Mouse (Mus musculus) CH12.LX (cell line): ENCODE measurements around the gene Chrm3. TPM values are rescaled to one million over a fixed set of nuclear protein-coding genes. Genes with fewer than 3 reads are reported as not detected.

ENCODE experiments used
- DNase-seq: peaks from one replicate; pipeline ENCODE4 v3.0.0-alpha.2; 2013; ENCODE audit errors: extremely low read depth
- H3K27ac ChIP-seq: 2 replicates; pipeline ENCODE4 v1.5.1; 2012; ENCODE audit warnings: low read depth, mild to moderate bottlenecking, control low read depth, moderate library complexity; ENCODE audit not compliant: insufficient read depth
- H3K27me3 ChIP-seq: replicated peaks from 2 replicates; pipeline ENCODE3; 2012; ENCODE audit warnings: inconsistent platforms
- H3K36me3 ChIP-seq, 2 experiments: replicated peaks in 1 of 2; 2 replicates each; pipeline versions ENCODE3 to v1.6.1; 2012; ENCODE audit warnings: inconsistent platforms in 1 of 2, low read length in 1 of 2, mild to moderate bottlenecking in 1 of 2, mixed read lengths in 1 of 2, moderate library complexity in 1 of 2; ENCODE audit not compliant: control insufficient read depth in 1 of 2, insufficient read depth in 1 of 2
- H3K4me1 ChIP-seq, 2 experiments: 2 replicates each; pipeline ENCODE4 v1.6.1; 2012; ENCODE audit warnings: inconsistent platforms in 1 of 2, moderate library complexity in 1 of 2; ENCODE audit not compliant: insufficient read depth in 2 of 2, control insufficient read depth in 1 of 2
- H3K4me2 ChIP-seq: 2 replicates; pipeline ENCODE4 v1.6.1; 2012; ENCODE audit warnings: low read depth, mild to moderate bottlenecking, control low read depth; ENCODE audit not compliant: poor library complexity, insufficient read depth, severe bottlenecking
- H3K4me3 ChIP-seq, 3 experiments: fragments of 150-350 bp in 1 of 3; sonication (generic) in 1 of 3; replicated peaks in 1 of 3; 2 replicates each; pipeline versions ENCODE3 to v1.5.1; 2011 to 2012; ENCODE audit warnings: low read depth in 2 of 3, low read length in 2 of 3, mild to moderate bottlenecking in 2 of 3, moderate library complexity in 2 of 3, control low read depth in 1 of 3, improper control_type of control experiment in 1 of 3, inconsistent platforms in 1 of 3, mixed read lengths in 1 of 3; ENCODE audit not compliant: poor library complexity in 1 of 3
- H3K79me2 ChIP-seq: replicated peaks from 2 replicates; pipeline ENCODE4 v1.6.1; 2012; ENCODE audit warnings: mild to moderate bottlenecking, moderate library complexity; ENCODE audit not compliant: control insufficient read depth, poor library complexity, insufficient read depth, severe bottlenecking; ENCODE audit errors: extremely low read depth
- H3K9ac ChIP-seq: 2 replicates; pipeline ENCODE4 v1.6.1; 2012; ENCODE audit warnings: low read depth, mild to moderate bottlenecking, control low read depth, moderate library complexity; ENCODE audit not compliant: insufficient read depth
- H3K9me3 ChIP-seq: replicated peaks from 2 replicates; pipeline ENCODE3; 2012; ENCODE audit warnings: low read length, inconsistent platforms, mixed read lengths
- BHLHE40 ChIP-seq: IDR thresholded peaks from 2 replicates; pipeline ENCODE4 v1.6.1; 2011; ENCODE audit warnings: mild to moderate bottlenecking, low read depth, low read length, improper control_type of control experiment
- ELF1 ChIP-seq: IDR thresholded peaks from 2 replicates; pipeline ENCODE4 v1.6.1; 2014; ENCODE audit warnings: low read depth, mild to moderate bottlenecking, inconsistent platforms, low read length, improper control_type of control experiment
- ETS1 ChIP-seq: conservative IDR thresholded peaks from 2 replicates; pipeline ENCODE4 v1.6.1; 2012; ENCODE audit warnings: low read depth, mild to moderate bottlenecking, inconsistent platforms, low read length, improper control_type of control experiment, moderate library complexity
- GABPA ChIP-seq: IDR thresholded peaks from 2 replicates; pipeline ENCODE4 v1.6.1; 2012; ENCODE audit warnings: low read depth, low read length, improper control_type of control experiment, inconsistent platforms; ENCODE audit not compliant: insufficient replicate concordance
- HCFC1 ChIP-seq: IDR thresholded peaks from 2 replicates; pipeline ENCODE4 v1.6.1; 2012; ENCODE audit warnings: low read depth, mild to moderate bottlenecking, inconsistent platforms, low read length, improper control_type of control experiment
- MAFK ChIP-seq: IDR thresholded peaks from 2 replicates; pipeline ENCODE4 v1.6.1; 2011; ENCODE audit warnings: low read length, improper control_type of control experiment; ENCODE audit not compliant: insufficient replicate concordance
- MEF2A ChIP-seq: IDR thresholded peaks from 2 replicates; pipeline ENCODE4 v1.6.1; 2014; ENCODE audit warnings: low read depth, mild to moderate bottlenecking, inconsistent platforms, low read length, improper control_type of control experiment, borderline replicate concordance
- MYC ChIP-seq: IDR thresholded peaks from 2 replicates; pipeline ENCODE4 v1.6.1; 2011; ENCODE audit warnings: low read depth, mild to moderate bottlenecking, improper control_type of control experiment, low read length
- NRF1 ChIP-seq: IDR thresholded peaks from 2 replicates; pipeline ENCODE4 v1.6.1; 2014; ENCODE audit warnings: low read depth, mild to moderate bottlenecking, inconsistent platforms, low read length, improper control_type of control experiment, moderate library complexity
- RCOR1 ChIP-seq: conservative IDR thresholded peaks from 2 replicates; pipeline ENCODE4 v1.6.1; 2012; ENCODE audit warnings: low read depth, mild to moderate bottlenecking, inconsistent platforms, low read length, improper control_type of control experiment
- TBP ChIP-seq: conservative IDR thresholded peaks from 2 replicates; pipeline ENCODE4 v1.6.1; 2011; ENCODE audit warnings: low read depth, low read length, improper control_type of control experiment
- USF2 ChIP-seq: conservative IDR thresholded peaks from 2 replicates; pipeline ENCODE4 v1.6.1; 2011; ENCODE audit warnings: low read depth, low read length, improper control_type of control experiment
- ZC3H11A ChIP-seq: IDR thresholded peaks from 2 replicates; pipeline ENCODE4 v1.6.1; 2012; ENCODE audit warnings: low read depth, mild to moderate bottlenecking, inconsistent platforms, low read length, improper control_type of control experiment
- ZKSCAN1 ChIP-seq: IDR thresholded peaks from 2 replicates; pipeline ENCODE4 v1.6.1; 2012; ENCODE audit warnings: low read depth, inconsistent platforms, low read length, improper control_type of control experiment, borderline replicate concordance
- ZMIZ1 ChIP-seq: IDR thresholded peaks from 2 replicates; pipeline ENCODE4 v1.6.1; 2012; ENCODE audit warnings: low read depth, mild to moderate bottlenecking, inconsistent platforms, low read length, improper control_type of control experiment
- dilution Hi-C: fragments of 300-500 bp; cut with MboI; formaldehyde crosslinking; loops from 2 replicates; pipeline ENCODE4 v1.14.3; 2020; ENCODE audit warnings: low sequenced_read_pairs; ENCODE audit not compliant: extremely low pct_unique_long_range_greater_than_20kb, extremely low pct_ligation_motif_present
- in situ Hi-C: fragments of 300-500 bp; cut with MboI; formaldehyde crosslinking; loops from 3 replicates; pipeline ENCODE4 v1.14.3; 2019; ENCODE audit warnings: low sequenced_read_pairs, low pct_ligation_motif_present, low pct_unique_long_range_greater_than_20kb, mixed read lengths
- polyA plus RNA-seq: library from polyadenylated mRNA; unstranded; fragments of >175 nt; gene quantifications from 2 replicates; pipeline ENCODE4 v1.2.1, GENCODE M21; 2012; ENCODE audit warnings: low read depth; ENCODE audit not compliant: insufficient read length
- total RNA-seq, 2 experiments: library from RNA; depleted of rRNA; stranded (reverse); fragments of 300-350 nt in 1 of 2; fragments of >200 nt in 1 of 2; gene quantifications; 2 replicates each; pipeline ENCODE4 v1.2.3; 2012 to 2014

The Chrm3 gene
- total and polyA plus RNA-seq, 3 experiments, result not detected

GRCm38 (mm10) chr13:9897231-9897630, 463.4 kb downstream of the Chrm3 start:
- Histone ChIP-seq H3K4me1 (peaks cover 30 to 48% of the 10 kb centered on the region in 2 experiments), H3K9ac (no peak overlapping the region), H3K4me3 (no peak overlapping the region), H3K27ac (no peak overlapping the region), H3K36me3 (no peaks in the 10 kb centered on the region), H3K9me3 (no peaks in the 10 kb centered on the region), H3K27me3 (no peaks in the 10 kb centered on the region), H3K4me2 (no peak overlapping the region), H3K79me2 (no peaks in the 10 kb centered on the region)
- in situ Hi-C loops (loop anchor here (25.0 kb wide), 1 partner anchor 440 kb away; no protein-coding TSS in a partner anchor), dilution Hi-C loops (no loop called here)
- TF ChIP-seq ZKSCAN1 (no peak), GABPA (no peak)
- no peak for DNase-seq

GRCm38 (mm10) chr13:9895045-9895625, 465.5 kb downstream of the Chrm3 start:
- TF ChIP-seq TBP, result no peak
- TF ChIP-seq GABPA, result no peak
- no peaks in the 10 kb centered on the region for H3K9me3 ChIP-seq
- no peak overlapping the region for H3K4me3 ChIP-seq
- in situ Hi-C loops, result loop anchor here (25.0 kb wide), 1 partner anchor 442 kb away; no protein-coding TSS in a partner anchor
- H3K36me3 ChIP-seq, result no peaks in the 10 kb centered on the region
- H3K9ac ChIP-seq, result no peak overlapping the region
- H3K79me2 ChIP-seq, result no peaks in the 10 kb centered on the region
- H3K4me1 ChIP-seq, result peaks cover 22 to 36% of the 10 kb centered on the region in 2 experiments
- dilution Hi-C loops, result no loop called here
- no peak overlapping the region for H3K4me2 ChIP-seq
- no peaks in the 10 kb centered on the region for H3K27me3 ChIP-seq
- DNase-seq, result no peak
- H3K27ac ChIP-seq, result no peak overlapping the region

GRCm38 (mm10) chr13:9891088-9891487, 469.6 kb downstream of the Chrm3 start:
- H3K4me1 ChIP-seq, result peaks cover 0 to 4% of the 10 kb centered on the region in 2 experiments; a peak in 1 of 4 replicates
- no peaks in the 10 kb centered on the region for H3K27me3 ChIP-seq
- TF ChIP-seq RCOR1, result no peak
- H3K4me2 ChIP-seq, result no peak overlapping the region
- H3K79me2 ChIP-seq, result no peaks in the 10 kb centered on the region
- DNase-seq, result no peak
- no peaks in the 10 kb centered on the region for H3K9me3 ChIP-seq
- no peak overlapping the region for H3K27ac ChIP-seq
- dilution Hi-C loops, result no loop called here
- no peak overlapping the region for H3K4me3 ChIP-seq
- in situ Hi-C loops, result loop anchor here (25.0 kb wide), 1 partner anchor 446 kb away; no protein-coding TSS in a partner anchor
- no peak overlapping the region for H3K9ac ChIP-seq
- H3K36me3 ChIP-seq, result no peaks in the 10 kb centered on the region

GRCm38 (mm10) chr13:9890460-9890859, 470.2 kb downstream of the Chrm3 start:
- DNase-seq, result no peak
- dilution Hi-C loops, result no loop called here
- TF ChIP-seq NRF1, result no peak
- TF ChIP-seq ELF1, result no peak
- TF ChIP-seq HCFC1, result no peak
- no peak for TF ChIP-seq RCOR1
- TF ChIP-seq TBP, result no peak
- TF ChIP-seq ZC3H11A, result no peak
- TF ChIP-seq USF2, result no peak
- TF ChIP-seq BHLHE40, result no peak
- no peak for TF ChIP-seq MYC
- no peak for TF ChIP-seq ZMIZ1
- TF ChIP-seq MAFK, result no peak
- no peak for TF ChIP-seq ETS1
- no peak for TF ChIP-seq MEF2A
- no peaks in the 10 kb centered on the region for H3K9me3 ChIP-seq
- H3K4me3 ChIP-seq, result no peak overlapping the region
- no peak overlapping the region for H3K9ac ChIP-seq
- H3K79me2 ChIP-seq, result no peaks in the 10 kb centered on the region
- no peak overlapping the region for H3K4me2 ChIP-seq
- in situ Hi-C loops, result loop anchor here (25.0 kb wide), 1 partner anchor 447 kb away; no protein-coding TSS in a partner anchor
- peaks cover 0 to 4% of the 10 kb centered on the region in 2 experiments; a peak in 1 of 4 replicates for H3K4me1 ChIP-seq
- H3K27me3 ChIP-seq, result no peaks in the 10 kb centered on the region
- no peaks in the 10 kb centered on the region for H3K36me3 ChIP-seq
- H3K27ac ChIP-seq, result no peak overlapping the region
